Mouse (Mus musculus): ENCODE results near the gene Cass4. TPM values are rescaled to one million over a fixed set of nuclear protein-coding genes. Genes with fewer than 3 reads are reported as not detected.
A peak's percentile ranks its signal among the peaks of the same experiment; 100 is the strongest.

Gene Cass4
- 0.89 TPM in 1 of 2 replicates, not detected in the other for total RNA-seq (2014; fragmentation: Nextera tagmentation)
- not detected in 2 replicates for total RNA-seq (2017)

GRCm38 (mm10) chr2:172393391-172394051 is at the start of gene Cass4:
TSS of gene Cass4 (plus strand) at chr2:172393794.
- ATAC-seq (replicated peaks; ENCODE audit: low FRiP score, low TSS enrichment, poor library complexity, severe bottlenecking): peak; percentile 77

DNA sequence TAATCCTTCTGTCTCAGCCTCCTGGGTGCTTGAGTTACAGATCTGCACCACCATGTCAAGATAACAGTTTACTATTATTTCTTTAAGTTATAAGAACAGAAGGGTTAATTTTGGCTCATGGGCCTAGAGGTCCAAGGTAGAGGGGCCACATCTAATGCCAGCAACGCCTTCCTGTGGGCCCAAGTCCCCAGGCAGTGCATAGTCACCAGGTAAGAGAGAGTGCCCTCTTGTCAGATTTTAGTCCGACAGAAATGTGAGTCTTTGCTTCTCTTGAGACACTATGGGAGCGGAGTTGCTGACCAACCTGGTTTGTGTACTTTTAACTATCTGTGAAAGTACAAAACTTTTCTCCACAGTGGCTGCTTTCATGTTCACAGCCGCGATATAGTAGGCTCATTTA is 48.9 kb upstream of the Cass4 start:
- ATAC-seq (replicated peaks; ENCODE audit: low FRiP score, low TSS enrichment, poor library complexity, severe bottlenecking): no peak

GRCm38 (mm10) chr2:172345258-172345738 is 48.3 kb upstream of the Cass4 start, which contains the start of gene Fam210b:
TSS of gene Fam210b (plus strand) at chr2:172345565.
- ATAC-seq (replicated peaks; ENCODE audit: low FRiP score, low TSS enrichment, poor library complexity, severe bottlenecking): peak; percentile 79

DNA sequence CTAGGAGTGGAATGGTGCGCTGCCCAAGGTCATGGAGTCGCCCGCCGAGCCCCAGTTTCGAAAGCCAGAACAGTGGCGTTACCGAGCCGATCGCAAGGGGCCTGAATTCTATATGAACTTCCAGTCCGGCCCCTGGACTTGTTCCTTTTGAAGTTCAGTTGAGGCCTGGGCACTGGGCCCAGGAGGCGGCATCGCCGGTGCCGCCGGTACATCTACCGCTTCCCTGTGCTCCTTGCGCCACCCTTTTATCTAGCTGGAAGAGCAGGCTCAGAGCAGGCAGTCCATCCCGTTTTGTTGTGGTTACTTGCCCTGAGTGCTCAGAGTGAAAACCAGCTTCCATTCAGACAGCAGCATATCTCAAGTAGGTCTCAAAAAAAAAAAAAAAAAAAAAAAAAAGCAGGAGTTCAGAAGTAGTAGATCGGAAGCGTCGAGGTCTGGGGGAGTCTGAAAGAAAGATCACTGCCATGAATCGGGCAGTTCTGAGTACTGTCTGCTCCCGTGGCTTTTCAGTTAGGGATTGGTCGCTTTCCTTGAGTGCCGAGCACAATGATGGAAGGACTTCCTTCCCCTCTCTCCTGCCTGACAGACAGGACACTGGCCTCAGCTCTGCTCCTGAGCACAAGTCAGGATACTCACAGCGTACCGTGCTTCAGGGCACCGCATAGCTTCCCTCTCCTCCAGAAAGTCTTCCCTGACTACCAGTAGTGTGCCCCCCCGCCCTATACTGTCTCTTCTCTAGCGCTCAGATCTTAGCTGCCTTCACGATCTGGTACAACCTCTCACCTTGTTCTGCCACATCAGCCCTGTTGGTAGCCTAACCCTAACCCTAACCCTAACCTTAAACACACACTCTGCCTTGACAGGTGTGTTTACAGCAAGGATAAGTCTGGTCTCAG is 47.3 kb upstream of the Cass4 start:
- ATAC-seq (replicated peaks; ENCODE audit: low FRiP score, low TSS enrichment, poor library complexity, severe bottlenecking): 0 out of 2 replicates have a peak, but pooled peaks have one; percentile 3

DNA sequence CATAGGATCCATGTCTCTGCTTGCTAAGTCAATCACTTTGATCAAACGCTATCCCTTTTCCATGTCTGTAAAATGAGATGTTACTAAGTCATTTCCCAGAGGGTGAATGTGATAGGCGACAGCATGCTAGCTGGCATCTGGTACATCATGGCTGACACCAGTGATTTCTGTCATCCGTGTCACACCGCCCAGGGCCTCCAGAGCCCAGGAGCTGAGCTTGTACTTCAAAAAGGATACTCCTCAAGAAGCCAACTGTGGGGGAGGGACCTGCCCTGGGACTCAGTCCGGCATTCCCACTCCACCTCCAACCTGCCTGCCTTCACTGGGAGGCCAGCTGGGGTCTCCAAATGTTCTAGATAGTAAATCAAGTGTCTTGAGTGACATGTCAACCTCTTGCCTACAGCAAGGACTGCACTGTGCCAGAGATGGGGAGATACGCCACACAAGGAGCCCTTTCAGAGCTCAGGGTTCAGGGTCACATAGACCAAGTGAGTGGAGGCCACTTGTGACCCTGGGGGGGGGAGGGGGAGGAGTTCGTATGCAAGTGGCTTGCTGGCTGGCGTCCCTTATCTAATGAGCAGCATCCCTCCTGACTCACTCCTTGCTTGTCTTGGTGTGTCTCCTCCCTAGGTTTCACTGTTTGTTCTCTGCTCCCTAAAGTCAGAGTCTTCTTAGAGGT is 46.5 kb upstream of the Cass4 start:
- peak; percentile 21 for ATAC-seq (replicated peaks; ENCODE audit: low FRiP score, low TSS enrichment, poor library complexity, severe bottlenecking)

DNA sequence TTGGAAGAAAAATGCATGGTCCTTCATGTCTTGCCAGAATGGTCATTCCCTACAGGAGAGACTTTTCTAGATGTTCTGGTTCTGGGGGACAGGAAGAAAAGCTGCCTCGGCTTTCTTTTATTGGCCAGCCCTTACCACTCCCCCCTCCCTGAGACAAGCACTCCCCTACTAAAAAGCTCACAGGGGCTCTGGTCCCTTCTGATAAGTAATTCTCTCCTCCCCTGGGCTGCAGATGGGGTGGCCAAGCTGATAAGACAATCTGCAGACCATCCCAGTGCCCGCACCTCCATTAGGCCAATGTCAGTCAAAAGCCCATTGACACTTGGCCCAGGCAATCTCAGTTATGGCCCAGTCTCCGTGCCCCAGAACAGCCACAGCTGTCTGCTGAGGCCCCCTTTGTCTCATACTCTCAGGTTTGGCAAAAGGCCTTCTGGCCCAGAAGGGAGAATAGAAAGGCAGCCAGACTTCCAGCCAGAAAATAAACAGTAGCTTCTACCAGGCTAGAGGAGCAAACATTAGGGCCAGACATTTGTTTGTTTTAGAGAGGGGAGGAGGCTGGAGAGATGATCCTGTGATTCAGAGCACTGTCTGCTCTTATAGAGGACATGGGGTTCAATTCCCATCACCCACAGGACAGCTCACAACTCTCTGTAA is 45.2 kb upstream of the Cass4 start:
- ATAC-seq (replicated peaks; ENCODE audit: low FRiP score, low TSS enrichment, poor library complexity, severe bottlenecking): peak; percentile 51

DNA sequence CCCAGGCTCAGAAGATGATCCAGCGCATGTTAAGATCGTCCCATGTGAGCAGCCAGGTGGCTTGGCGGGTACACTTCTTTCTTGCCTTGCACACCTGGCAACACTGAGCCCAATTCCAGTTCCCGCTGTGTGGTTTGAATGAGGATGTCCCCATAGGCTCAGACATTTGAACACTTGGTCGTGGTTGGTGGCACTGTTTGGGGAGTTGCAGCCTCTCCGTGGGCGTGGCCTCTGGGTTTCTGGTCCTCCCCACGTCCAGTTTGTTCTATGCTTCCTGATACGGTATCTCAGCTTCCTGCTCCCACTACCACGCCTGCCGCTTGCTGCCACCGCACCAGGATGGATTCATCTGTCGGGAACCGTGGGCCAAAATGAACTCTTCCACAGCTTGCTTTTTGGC is 43.8 kb upstream of the Cass4 start:
- ATAC-seq (replicated peaks; ENCODE audit: low FRiP score, low TSS enrichment, poor library complexity, severe bottlenecking): no peak

GRCm38 (mm10) chr2:172350773-172351172 is 42.8 kb upstream of the Cass4 start:
- no peak for ATAC-seq (replicated peaks; ENCODE audit: low FRiP score, low TSS enrichment, poor library complexity, severe bottlenecking)

DNA sequence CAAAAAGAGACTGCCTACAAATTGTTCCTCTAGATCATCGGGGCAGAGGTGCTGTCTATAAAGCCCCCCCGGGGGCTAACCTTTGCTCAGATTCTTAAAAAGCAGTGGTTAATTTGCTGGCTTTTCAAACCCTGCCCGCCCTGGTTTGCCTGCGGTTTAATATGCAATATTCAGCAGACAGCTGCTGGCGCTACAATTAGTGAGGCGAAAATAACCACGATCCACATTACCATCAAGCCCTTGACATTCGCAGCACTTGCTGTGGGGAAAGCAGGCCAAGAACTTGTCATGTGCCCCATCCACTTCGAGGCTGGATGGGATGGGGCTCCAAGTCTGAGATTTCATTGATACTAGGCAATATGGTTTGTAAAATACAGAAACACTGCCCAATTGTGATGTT is 40.4 kb upstream of the Cass4 start:
- no peak for ATAC-seq (replicated peaks; ENCODE audit: low FRiP score, low TSS enrichment, poor library complexity, severe bottlenecking)

- no peak for ATAC-seq (replicated peaks; ENCODE audit: low FRiP score, low TSS enrichment, poor library complexity, severe bottlenecking)
These were observed 38.8 kb upstream of the Cass4 start for GRCm38 (mm10) chr2:172354761-172355160.

DNA sequence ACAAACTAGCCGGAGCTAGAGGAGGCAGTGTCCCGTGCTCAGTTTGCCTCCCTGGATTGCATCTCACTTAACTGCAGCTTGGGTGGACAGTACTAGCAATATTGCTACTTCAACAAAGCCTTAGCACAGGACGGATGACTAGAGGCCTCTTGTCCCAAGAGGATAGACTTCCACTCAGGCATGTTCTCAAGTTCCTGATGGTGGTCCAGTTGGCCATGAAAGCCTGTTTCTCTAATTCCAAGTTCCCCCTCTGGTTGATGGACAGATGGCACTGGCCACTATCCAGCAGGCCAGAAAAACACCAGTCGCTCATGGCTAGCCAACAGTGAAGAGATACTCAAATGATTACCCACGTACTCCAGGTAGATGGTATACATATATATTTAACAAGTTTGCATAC is 37.8 kb upstream of the Cass4 start:
- ATAC-seq (replicated peaks; ENCODE audit: low FRiP score, low TSS enrichment, poor library complexity, severe bottlenecking): no peak

- no peak for ATAC-seq (replicated peaks; ENCODE audit: low FRiP score, low TSS enrichment, poor library complexity, severe bottlenecking)
These were observed 30.4 kb upstream of the Cass4 start for GRCm38 (mm10) chr2:172363176-172363575.

- ATAC-seq (replicated peaks; ENCODE audit: low FRiP score, low TSS enrichment, poor library complexity, severe bottlenecking): peak; percentile 94
These were observed 23.0 kb upstream of the Cass4 start, which contains the start of the genes Aurka and Cstf1 for GRCm38 (mm10) chr2:172370411-172371223. TSS of gene Aurka (minus strand) at chr2:172370535. TSS of gene Cstf1 (plus strand) at chr2:172370681.

- peak; percentile 1; the same call in 1 of the 2 replicates for ATAC-seq (replicated peaks; ENCODE audit: low FRiP score, low TSS enrichment, poor library complexity, severe bottlenecking)
These were observed 22.3 kb upstream of the Cass4 start for GRCm38 (mm10) chr2:172371258-172371657.

DNA sequence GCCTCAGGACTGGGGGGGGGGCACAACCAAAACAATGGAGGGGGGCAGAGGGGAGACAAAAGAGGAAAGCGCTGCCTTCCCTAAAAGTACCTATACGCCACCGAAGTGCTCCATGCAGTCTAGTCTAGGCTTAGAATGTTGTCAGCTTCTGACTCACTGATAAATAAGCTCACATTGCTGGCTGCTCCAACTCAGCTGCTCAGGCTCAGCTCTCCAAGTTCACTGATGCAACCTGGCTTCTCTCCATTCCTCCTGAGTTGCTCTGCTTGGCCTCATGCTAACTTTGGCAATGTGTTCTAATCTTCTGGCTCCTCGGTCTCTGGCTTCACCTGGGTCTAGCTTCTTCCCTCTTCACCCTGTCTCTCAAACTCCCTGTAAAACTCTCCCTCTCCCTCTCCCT is 17.0 kb upstream of the Cass4 start:
- no peak for ATAC-seq (replicated peaks; ENCODE audit: low FRiP score, low TSS enrichment, poor library complexity, severe bottlenecking)

DNA sequence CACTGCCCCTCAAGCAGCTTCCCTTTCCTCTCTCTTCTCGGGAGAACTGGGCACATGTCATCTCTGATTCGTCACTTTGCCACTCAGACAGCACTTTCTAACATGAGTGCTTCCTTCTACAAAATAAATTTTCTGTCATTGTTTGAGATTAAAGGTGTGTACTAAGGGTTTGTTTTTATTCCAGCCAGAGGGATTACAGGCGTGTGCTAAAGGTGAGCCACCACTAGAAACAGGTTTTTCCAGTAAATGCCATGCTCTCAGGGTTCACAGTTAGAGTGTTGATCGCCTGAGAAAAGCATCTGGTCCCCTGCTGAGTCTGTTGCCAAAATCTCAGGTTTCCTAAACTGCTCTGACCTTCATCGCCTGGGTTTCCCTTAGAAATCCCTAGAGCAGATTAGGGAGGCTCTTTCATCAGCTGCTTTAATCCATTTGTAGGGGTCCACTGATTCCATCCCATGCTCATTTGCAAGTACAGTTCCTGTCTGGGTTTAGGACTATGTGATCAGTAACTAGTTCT is 16.5 kb upstream of the Cass4 start:
- no peak for ATAC-seq (replicated peaks; ENCODE audit: low FRiP score, low TSS enrichment, poor library complexity, severe bottlenecking)

- peak; percentile 81 for ATAC-seq (replicated peaks; ENCODE audit: low FRiP score, low TSS enrichment, poor library complexity, severe bottlenecking)
These were observed 15.3 kb upstream of the Cass4 start for GRCm38 (mm10) chr2:172378332-172378731.

GRCm38 (mm10) chr2:172380513-172380912 is 13.1 kb upstream of the Cass4 start:
- ATAC-seq (replicated peaks; ENCODE audit: low FRiP score, low TSS enrichment, poor library complexity, severe bottlenecking): no peak
